ENCODE assay signal across 22 mouse cellular contexts in the genomic region with DNA sequence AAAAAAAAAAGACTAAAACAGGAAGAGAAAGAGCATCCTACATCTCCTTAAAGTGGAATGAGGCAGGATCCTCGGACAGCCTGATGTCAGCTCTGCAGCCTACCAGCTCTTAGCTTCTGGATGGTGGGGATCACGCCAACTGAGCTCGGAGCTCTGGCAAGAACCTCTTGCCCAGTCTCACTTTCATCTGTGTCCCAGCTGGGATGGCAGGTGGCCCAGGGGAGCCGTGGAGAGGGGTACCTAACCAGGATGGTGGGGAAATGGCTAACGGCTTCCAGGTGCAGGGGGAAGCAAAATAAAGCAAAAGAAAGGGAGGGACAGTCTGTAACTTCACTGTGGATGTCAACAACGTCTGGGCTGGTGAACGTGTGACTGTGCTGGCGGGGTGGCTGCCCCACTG.
DNase-seq lines count a peak whose midpoint lies in the region; ATAC-seq and TF ChIP-seq lines count a peak whose summit lies in the region.
"Had no signal": no experiment of that assay in that cellular context is flagged by ENCODE, and none has a peak within 500 bp of the region (broad histone marks: within the 10 kb centered on the region; RNA-seq: fewer than 3 reads in every experiment).

No protein-coding gene starts in this region.

- no peak overlapping the region for H3K27ac ChIP-seq in forebrain, embryonic 15.5 days (replicated peaks)
- H3K27ac ChIP-seq in forebrain, embryonic 12.5 days = no peak overlapping the region
- H3K27ac ChIP-seq in gastrocnemius, adult 2 months = no peak overlapping the region
- no peak overlapping the region for H3K27ac ChIP-seq in hindbrain, embryonic 16.5 days (ENCODE audit: low read depth, low read length)
- H3K27ac ChIP-seq: embryonic facial prominence, embryonic 12.5 days; heart, embryonic 13.5 days; hindbrain, embryonic 15.5 days had no signal

- TF ChIP-seq CTCF in gastrocnemius, adult 2 months (IDR thresholded peaks at IDR 0.05) = no peak

- no peak overlapping the region for H3K9ac ChIP-seq in forebrain, embryonic 15.5 days (replicated peaks)
- no peak overlapping the region for H3K9ac ChIP-seq in forebrain, embryonic 12.5 days
- H3K9ac ChIP-seq in hindbrain, embryonic 16.5 days (ENCODE audit: low read depth, low read length) = no peak overlapping the region
- H3K9ac ChIP-seq: embryonic facial prominence, embryonic 12.5 days; heart, embryonic 13.5 days; hindbrain, embryonic 15.5 days had no signal

- DNase-seq in gastrocnemius, adult 2 months = peak; percentile 32
- no peak for DNase-seq in gastrocnemius, postnatal 14 days
- peak; percentile 57 for DNase-seq in brain, adult 2 months (ENCODE audit: low read depth, low spot score)
- DNase-seq in forelimb bud, embryonic 11.5 days (ENCODE audit: low read depth, low spot score) = peak; percentile 27
- DNase-seq in left cerebral cortex, adult 18-20 months (ENCODE audit: low spot score in 2 of 2) = no peak
- DNase-seq: adrenal gland, postnatal 14 days; cerebellum, adult 2 months; cerebellum, postnatal 25 days; gastrocnemius, postnatal 10 days; heart, postnatal 36 days; kidney, adult 8-10 months had no signal

- H3K27me3 ChIP-seq in forebrain, embryonic 15.5 days = no peaks in the 10 kb centered on the region
- no peaks in the 10 kb centered on the region for H3K27me3 ChIP-seq in forebrain, embryonic 12.5 days
- no peaks in the 10 kb centered on the region for H3K27me3 ChIP-seq in hindbrain, embryonic 16.5 days (replicated peaks; ENCODE audit: control insufficient read depth, insufficient read depth, low read length)
- H3K27me3 ChIP-seq: CH12.LX; embryonic facial prominence, embryonic 12.5 days; heart, embryonic 13.5 days; hindbrain, embryonic 15.5 days; Patski had no signal

- no peak overlapping the region for H3K4me2 ChIP-seq in forebrain, embryonic 15.5 days (replicated peaks)
- no peak overlapping the region for H3K4me2 ChIP-seq in forebrain, embryonic 12.5 days
- H3K4me2 ChIP-seq in hindbrain, embryonic 16.5 days (ENCODE audit: low read length) = no peak overlapping the region
- H3K4me2 ChIP-seq: embryonic facial prominence, embryonic 12.5 days; heart, embryonic 13.5 days; hindbrain, embryonic 15.5 days had no signal

- H3K4me1 ChIP-seq in forebrain, embryonic 15.5 days = peaks cover 5% of the 10 kb centered on the region
- H3K4me1 ChIP-seq in forebrain, embryonic 12.5 days = no peaks in the 10 kb centered on the region; the same call in 1 of the 2 replicates
- no peaks in the 10 kb centered on the region for H3K4me1 ChIP-seq in hindbrain, embryonic 16.5 days (ENCODE audit: control insufficient read depth, insufficient read depth, low read depth, low read length)
- H3K4me1 ChIP-seq: embryonic facial prominence, embryonic 12.5 days had no signal

- intact Hi-C loops in gastrocnemius, adult 2 months (cut with DNase I) = no loop called here
- intact Hi-C loops in gastrocnemius, postnatal 14 days (cut with DNase I; ENCODE audit: low total_unique reads) = no loop called here

- 0 out of 2 replicates have a peak, but pooled peaks have one; percentile 33 for ATAC-seq in forebrain, embryonic 15.5 days (replicated peaks)
- ATAC-seq in forebrain, embryonic 12.5 days (ENCODE audit: low FRiP score) = no peak
- no peak for ATAC-seq in hindbrain, embryonic 16.5 days
- ATAC-seq: activated CD4-positive, CD25-positive, alpha-beta regulatory T cell, adult 4 months; inflammation-experienced regulatory T-cells, adult 6 months; intestine, postnatal 0 days; Patski had no signal

- peaks cover 14% of the 10 kb centered on the region for H3K36me3 ChIP-seq in forebrain, embryonic 15.5 days
- H3K36me3 ChIP-seq in forebrain, embryonic 12.5 days (replicated peaks) = peaks cover 43% of the 10 kb centered on the region
- H3K36me3 ChIP-seq in hindbrain, embryonic 16.5 days (ENCODE audit: control insufficient read depth, insufficient read depth, low read length) = peaks cover 13% of the 10 kb centered on the region

- no peak overlapping the region for H3K4me3 ChIP-seq in forebrain, embryonic 15.5 days
- no peak overlapping the region for H3K4me3 ChIP-seq in forebrain, embryonic 12.5 days (replicated peaks)
- H3K4me3 ChIP-seq in gastrocnemius, adult 2 months = no peak overlapping the region
- H3K4me3 ChIP-seq in hindbrain, embryonic 16.5 days (ENCODE audit: low read length) = no peak overlapping the region
- H3K4me3 ChIP-seq: embryonic facial prominence, embryonic 12.5 days; heart, embryonic 13.5 days; hindbrain, embryonic 15.5 days had no signal

- 47% methylated on average over 8 of the region's 8 CpGs for WGBS in forebrain, embryonic 15.5 days
- WGBS in forebrain, embryonic 12.5 days = 82% methylated on average over 8 of the region's 8 CpGs
- 63% methylated on average over 8 of the region's 8 CpGs for WGBS in hindbrain, embryonic 16.5 days

- no peaks in the 10 kb centered on the region for H3K9me3 ChIP-seq in forebrain, embryonic 15.5 days
- H3K9me3 ChIP-seq in forebrain, embryonic 12.5 days = no peaks in the 10 kb centered on the region
- peaks cover under 1% of the 10 kb centered on the region; the same call in 1 of the 2 replicates for H3K9me3 ChIP-seq in hindbrain, embryonic 16.5 days (ENCODE audit: control insufficient read depth, low read length)
- H3K9me3 ChIP-seq: embryonic facial prominence, embryonic 12.5 days; heart, embryonic 13.5 days; hindbrain, embryonic 15.5 days had no signal

Comparison
In these comparisons a context has a peak if more than half of its experiments do, and no peak if none do; other contexts are left out.
1. DNase-seq: peak in gastrocnemius, adult 2 months (single experiment), brain, adult 2 months (single experiment) and forelimb bud, embryonic 11.5 days (single experiment); none in gastrocnemius, postnatal 14 days (single experiment) and left cerebral cortex, adult 18-20 months (0 of 2).